Mouse (Mus musculus): ENCODE data around the gene Lgals8. TPM values are rescaled to one million over a fixed set of nuclear protein-coding genes. Genes with fewer than 3 reads are reported as not detected.
A peak's percentile ranks its signal among the peaks of the same experiment; 100 is the strongest.

The Lgals8 gene
- polyA plus RNA-seq, 1 experiment, result 35.9 TPM

- TF ChIP-seq POLR2A (IDR thresholded peaks at IDR 0.05; ENCODE audit: control insufficient read depth, extremely low read depth, insufficient read depth, low read length, poor library complexity) (no peak), CTCF (IDR thresholded peaks at IDR 0.05; ENCODE audit: borderline replicate concordance, control insufficient read depth, extremely low read depth, insufficient read depth, low read length, poor library complexity) (no peak)
- Histone ChIP-seq H3K4me3 (ENCODE audit: control insufficient read depth, insufficient read depth, low read length) (no peak overlapping the region), H3K27ac (ENCODE audit: control insufficient read depth, insufficient read depth, low read length) (no peak overlapping the region), H3K27me3 (ENCODE audit: control insufficient read depth, insufficient read depth, low read length) (no peaks in the 10 kb centered on the region), H3K36me3 (ENCODE audit: control insufficient read depth, insufficient read depth, low read length) (no peaks in the 10 kb centered on the region), H3K4me1 (replicated peaks; ENCODE audit: control insufficient read depth, insufficient read depth, low read length) (0 out of 2 replicates have a peak, but pooled peaks cover 8% of the 10 kb centered on the region)
- no peak for DNase-seq
- WGBS, result 90% methylated on average over 4 of the region's 4 CpGs
These were observed 2.1 kb downstream of the Lgals8 start for GRCm38 (mm10) chr13:12462623-12463022.

- no peak for DNase-seq
- H3K27ac ChIP-seq (ENCODE audit: control insufficient read depth, insufficient read depth, low read length), result no peak overlapping the region
- 0 out of 2 replicates have a peak, but pooled peaks cover 8% of the 10 kb centered on the region for H3K4me1 ChIP-seq (replicated peaks; ENCODE audit: control insufficient read depth, insufficient read depth, low read length)
- H3K4me3 ChIP-seq (ENCODE audit: control insufficient read depth, insufficient read depth, low read length), result peak overlapping the region; percentile 90
- TF ChIP-seq CTCF (IDR thresholded peaks at IDR 0.05; ENCODE audit: borderline replicate concordance, control insufficient read depth, extremely low read depth, insufficient read depth, low read length, poor library complexity) (no peak), POLR2A (IDR thresholded peaks at IDR 0.05; ENCODE audit: control insufficient read depth, extremely low read depth, insufficient read depth, low read length, poor library complexity) (no peak)
- 9% methylated on average over 7 of the region's 7 CpGs for WGBS
- 0 out of 2 replicates have a peak, but pooled peaks cover 4% of the 10 kb centered on the region for H3K36me3 ChIP-seq (ENCODE audit: control insufficient read depth, insufficient read depth, low read length)
- no peaks in the 10 kb centered on the region for H3K27me3 ChIP-seq (ENCODE audit: control insufficient read depth, insufficient read depth, low read length)
These were observed 3.0 kb downstream of the Lgals8 start for GRCm38 (mm10) chr13:12461730-12462119.

DNA sequence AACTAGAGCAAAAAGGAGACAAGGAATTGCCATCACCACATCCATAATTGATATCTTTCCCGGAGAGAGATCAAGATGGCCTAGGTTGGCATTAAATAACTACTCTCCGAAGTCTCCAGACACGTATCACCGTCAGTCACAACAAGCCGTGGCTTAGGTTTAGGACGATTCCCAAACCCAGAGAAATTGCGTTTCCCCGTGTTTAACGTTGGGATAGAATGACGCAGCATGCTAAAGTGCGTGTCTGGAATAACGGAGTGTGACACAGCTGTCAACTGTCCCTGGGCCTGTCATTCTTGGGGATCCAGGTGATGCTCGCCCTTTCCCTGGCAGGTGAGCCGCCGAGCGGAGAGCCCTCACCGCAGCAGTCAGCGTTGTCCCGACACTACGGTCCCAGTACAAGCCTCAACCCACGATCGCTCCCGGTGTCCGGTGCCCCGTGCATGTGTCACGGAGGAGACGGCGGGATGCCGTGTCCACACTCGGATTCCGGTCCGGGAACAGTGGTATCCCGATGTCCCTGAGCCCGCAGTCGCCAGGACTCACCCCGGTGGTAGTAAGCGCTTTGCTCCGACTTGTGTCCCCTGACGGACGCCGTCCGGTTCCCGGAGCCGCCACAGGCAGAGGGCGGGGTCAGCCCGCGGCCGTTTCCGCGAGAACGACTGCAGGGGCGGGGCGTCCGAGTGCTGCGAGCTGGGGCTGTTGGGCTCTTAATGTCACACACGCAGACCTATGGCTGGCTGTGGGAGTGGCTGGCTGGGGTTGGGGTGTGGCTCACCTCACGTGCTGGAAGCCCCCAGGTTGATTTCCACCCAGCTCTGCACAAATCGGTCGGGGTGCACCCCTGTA, 3.6 kb downstream of the Lgals8 start:
- TF ChIP-seq POLR2A (IDR thresholded peaks at IDR 0.05; ENCODE audit: control insufficient read depth, extremely low read depth, insufficient read depth, low read length, poor library complexity) (no peak), CTCF (IDR thresholded peaks at IDR 0.05; ENCODE audit: borderline replicate concordance, control insufficient read depth, extremely low read depth, insufficient read depth, low read length, poor library complexity) (no peak)
- Histone ChIP-seq H3K27ac (ENCODE audit: control insufficient read depth, insufficient read depth, low read length) (peak overlapping the region; percentile 21; the same call in 1 of the 2 replicates), H3K36me3 (ENCODE audit: control insufficient read depth, insufficient read depth, low read length) (0 out of 2 replicates have a peak, but pooled peaks cover 4% of the 10 kb centered on the region), H3K4me3 (ENCODE audit: control insufficient read depth, insufficient read depth, low read length) (peak overlapping the region; percentile 90), H3K4me1 (replicated peaks; ENCODE audit: control insufficient read depth, insufficient read depth, low read length) (0 out of 2 replicates have a peak, but pooled peaks cover 8% of the 10 kb centered on the region), H3K27me3 (ENCODE audit: control insufficient read depth, insufficient read depth, low read length) (no peaks in the 10 kb centered on the region)
- DNase-seq, result peak; percentile 94
- WGBS, result under 1% methylated on average over 59 of the region's 59 CpGs

GRCm38 (mm10) chr13:12460443-12460842, 4.3 kb downstream of the Lgals8 start:
- TF ChIP-seq POLR2A (IDR thresholded peaks at IDR 0.05; ENCODE audit: control insufficient read depth, extremely low read depth, insufficient read depth, low read length, poor library complexity) (no peak), CTCF (IDR thresholded peaks at IDR 0.05; ENCODE audit: borderline replicate concordance, control insufficient read depth, extremely low read depth, insufficient read depth, low read length, poor library complexity) (no peak)
- peaks cover 5% of the 10 kb centered on the region; the same call in 1 of the 2 replicates for H3K36me3 ChIP-seq (ENCODE audit: control insufficient read depth, insufficient read depth, low read length)
- peak overlapping the region; percentile 38; the same call in 1 of the 2 replicates for H3K27ac ChIP-seq (ENCODE audit: control insufficient read depth, insufficient read depth, low read length)
- H3K4me3 ChIP-seq (ENCODE audit: control insufficient read depth, insufficient read depth, low read length), result peak overlapping the region; percentile 21; the same call in 1 of the 2 replicates
- DNase-seq, result peak; percentile 75
- H3K27me3 ChIP-seq (ENCODE audit: control insufficient read depth, insufficient read depth, low read length), result no peaks in the 10 kb centered on the region
- WGBS, result 0% methylated on average over 8 of the region's 8 CpGs
- 0 out of 2 replicates have a peak, but pooled peaks cover 8% of the 10 kb centered on the region for H3K4me1 ChIP-seq (replicated peaks; ENCODE audit: control insufficient read depth, insufficient read depth, low read length)

GRCm38 (mm10) chr13:12456711-12457110, 8.0 kb downstream of the Lgals8 start:
- H3K27me3 ChIP-seq (ENCODE audit: control insufficient read depth, insufficient read depth, low read length), result no peaks in the 10 kb centered on the region
- H3K4me3 ChIP-seq (ENCODE audit: control insufficient read depth, insufficient read depth, low read length), result no peak overlapping the region
- H3K4me1 ChIP-seq (replicated peaks; ENCODE audit: control insufficient read depth, insufficient read depth, low read length), result 0 out of 2 replicates have a peak, but pooled peaks cover 5% of the 10 kb centered on the region
- no peak for TF ChIP-seq CTCF (IDR thresholded peaks at IDR 0.05; ENCODE audit: borderline replicate concordance, control insufficient read depth, extremely low read depth, insufficient read depth, low read length, poor library complexity)
- TF ChIP-seq POLR2A (IDR thresholded peaks at IDR 0.05; ENCODE audit: control insufficient read depth, extremely low read depth, insufficient read depth, low read length, poor library complexity), result no peak
- peaks cover 26% of the 10 kb centered on the region for H3K36me3 ChIP-seq (ENCODE audit: control insufficient read depth, insufficient read depth, low read length)
- H3K27ac ChIP-seq (ENCODE audit: control insufficient read depth, insufficient read depth, low read length), result no peak overlapping the region
- WGBS, result 94% methylated on average over 7 of the region's 7 CpGs
- no peak for DNase-seq

GRCm38 (mm10) chr13:12454686-12455390, 9.9 kb downstream of the Lgals8 start:
- WGBS, result 98% methylated on average over 7 of the region's 7 CpGs
- H3K36me3 ChIP-seq (ENCODE audit: control insufficient read depth, insufficient read depth, low read length), result peaks cover 29% of the 10 kb centered on the region
- TF ChIP-seq POLR2A (IDR thresholded peaks at IDR 0.05; ENCODE audit: control insufficient read depth, extremely low read depth, insufficient read depth, low read length, poor library complexity), result no peak
- no peak for TF ChIP-seq CTCF (IDR thresholded peaks at IDR 0.05; ENCODE audit: borderline replicate concordance, control insufficient read depth, extremely low read depth, insufficient read depth, low read length, poor library complexity)
- H3K4me3 ChIP-seq (ENCODE audit: control insufficient read depth, insufficient read depth, low read length), result no peak overlapping the region
- no peak overlapping the region for H3K27ac ChIP-seq (ENCODE audit: control insufficient read depth, insufficient read depth, low read length)
- 0 out of 2 replicates have a peak, but pooled peaks cover 2% of the 10 kb centered on the region for H3K4me1 ChIP-seq (replicated peaks; ENCODE audit: control insufficient read depth, insufficient read depth, low read length)
- no peak for DNase-seq
- H3K27me3 ChIP-seq (ENCODE audit: control insufficient read depth, insufficient read depth, low read length), result no peaks in the 10 kb centered on the region

Measured in thymus, adult 2 months (tissue).